ENCODE assay signal across 25 mouse cellular contexts in genomic region chr15:96231969-96232368, GRCm38 (mm10).
"Had no signal": no experiment of that assay in that cellular context is flagged by ENCODE, and none has a peak within 500 bp of the region (broad histone marks: within the 10 kb centered on the region; RNA-seq: fewer than 3 reads in every experiment).

No protein-coding gene starts in this region.

- H3K4me3 ChIP-seq: gastrocnemius, adult 2 months; heart, adult 2 months; heart, embryonic 13.5 days; heart, embryonic 15.5 days; hindbrain, embryonic 10.5 days; hindbrain, embryonic 12.5 days; limb, embryonic 13.5 days; limb, embryonic 15.5 days; liver, embryonic 12.5 days had no signal

- H3K36me3 ChIP-seq: heart, embryonic 13.5 days; heart, embryonic 15.5 days; hindbrain, embryonic 10.5 days; hindbrain, embryonic 12.5 days; limb, embryonic 13.5 days; limb, embryonic 15.5 days; liver, embryonic 12.5 days had no signal

- DNase-seq: gastrocnemius, adult 2 months; gastrocnemius, postnatal 10 days; gastrocnemius, postnatal 25 days; heart, adult 2 months; heart, postnatal 4 days; kidney, adult 18-20 months; kidney, adult 8-10 months; kidney, postnatal 10 days; kidney, postnatal 25 days; kidney, postnatal 4 days; layer of hippocampus, adult 9-11 months; layer of hippocampus, postnatal 36 days; left cerebral cortex, postnatal 4 days had no signal

- H3K27ac ChIP-seq: gastrocnemius, adult 2 months; heart, adult 2 months; heart, embryonic 13.5 days; heart, embryonic 15.5 days; hindbrain, embryonic 10.5 days; hindbrain, embryonic 12.5 days; hindbrain, embryonic 14.5 days; limb, embryonic 13.5 days; limb, embryonic 15.5 days; liver, embryonic 12.5 days; liver, embryonic 14.5 days had no signal

- ATAC-seq: hindbrain, embryonic 16.5 days; inflammation-experienced regulatory T-cells, adult 6 months; liver, embryonic 12.5 days had no signal

- H3K9ac ChIP-seq: heart, embryonic 13.5 days; heart, embryonic 15.5 days; hindbrain, embryonic 12.5 days; hindbrain, embryonic 14.5 days; limb, embryonic 13.5 days; limb, embryonic 15.5 days; liver, embryonic 12.5 days; liver, embryonic 14.5 days had no signal

- H3K9me3 ChIP-seq: heart, embryonic 13.5 days; heart, embryonic 15.5 days; hindbrain, embryonic 10.5 days; hindbrain, embryonic 12.5 days; limb, embryonic 13.5 days; limb, embryonic 15.5 days; liver, embryonic 12.5 days had no signal

- H3K27me3 ChIP-seq: heart, embryonic 13.5 days; heart, embryonic 15.5 days; hindbrain, embryonic 12.5 days; limb, embryonic 13.5 days; limb, embryonic 15.5 days had no signal

- H3K4me1 ChIP-seq: heart, embryonic 13.5 days; heart, embryonic 15.5 days; limb, embryonic 13.5 days; limb, embryonic 15.5 days had no signal

- H3K4me2 ChIP-seq: heart, embryonic 11.5 days; heart, embryonic 13.5 days; heart, embryonic 15.5 days; hindbrain, embryonic 12.5 days; hindbrain, embryonic 14.5 days; limb, embryonic 13.5 days; limb, embryonic 15.5 days; liver, embryonic 12.5 days had no signal
